Mouse (Mus musculus) forebrain, embryonic 15.5 days (tissue): Measurements from ENCODE around the gene Zc3h7b. TPM values are rescaled to one million over a fixed set of nuclear protein-coding genes. Genes with fewer than 3 reads are reported as not detected.

ENCODE experiments used
- ATAC-seq: fragments of 200-750 bp; cut with Nextera tagmentation; replicated peaks from 2 replicates; pipeline ENCODE4 v1.8.0; 2017; ENCODE audit warnings: mild to moderate bottlenecking, moderate TSS enrichment, moderate library complexity
- H3K27ac ChIP-seq: fragments of 300-500 bp; sonication (generic); replicated peaks from 2 replicates; pipeline ENCODE4 v1.5.1; 2015; ENCODE audit warnings: mild to moderate bottlenecking, inconsistent platforms
- H3K27me3 ChIP-seq: fragments of 300-500 bp; sonication (generic); 2 replicates; pipeline ENCODE4 v1.6.1; 2015; ENCODE audit warnings: inconsistent platforms
- H3K36me3 ChIP-seq: fragments of 300-500 bp; sonication (generic); 2 replicates; pipeline ENCODE4 v1.6.1; 2015; ENCODE audit warnings: mild to moderate bottlenecking, inconsistent platforms
- H3K4me1 ChIP-seq: fragments of 300-500 bp; sonication (generic); 2 replicates; pipeline ENCODE4 v1.6.1; 2015; ENCODE audit warnings: inconsistent platforms
- H3K4me2 ChIP-seq: fragments of 300-500 bp; sonication (generic); replicated peaks from 2 replicates; pipeline ENCODE4 v1.6.1; 2015; ENCODE audit warnings: mild to moderate bottlenecking, inconsistent platforms
- H3K4me3 ChIP-seq: fragments of 300-500 bp; sonication (generic); 2 replicates; pipeline ENCODE4 v1.5.1; 2015; ENCODE audit warnings: mild to moderate bottlenecking, inconsistent platforms
- H3K9ac ChIP-seq: fragments of 300-500 bp; sonication (generic); replicated peaks from 2 replicates; pipeline ENCODE4 v1.6.1; 2015; ENCODE audit warnings: mild to moderate bottlenecking, inconsistent platforms
- H3K9me3 ChIP-seq: fragments of 300-500 bp; sonication (generic); 2 replicates; pipeline ENCODE4 v1.6.1; 2016; ENCODE audit warnings: inconsistent platforms
- WGBS: fragments of 180-500 bp; shearing (Covaris S2); methylation state at CpG from one replicate; pipeline ENCODE4 v1.1.7; 2015; ENCODE audit warnings: mixed read lengths; 5-methylcytosine and 5-hydroxymethylcytosine counted together
- polyA plus RNA-seq: library from polyadenylated mRNA; unstranded; fragments of >200 nt; fragmentation: Nextera tagmentation; extraction: Ambion mirVana; gene quantifications from 2 replicates; pipeline ENCODE4 v1.2.1, GENCODE M21; 2015

The Zc3h7b gene
- polyA plus RNA-seq, 1 experiment from 2014 or later: 50.2 TPM

- H3K4me3 ChIP-seq: peak overlapping the region; percentile 72
- H3K4me2 ChIP-seq: peak overlapping the region; percentile 71
- 0% methylated on average over 24 of the region's 26 CpGs for WGBS
- H3K4me1 ChIP-seq: peaks cover 35% of the 10 kb centered on the region
- H3K9ac ChIP-seq: peak overlapping the region; percentile 75
- peak; percentile 3; the same call in 1 of the 2 replicates for ATAC-seq
- no peaks in the 10 kb centered on the region for H3K27me3 ChIP-seq
- no peaks in the 10 kb centered on the region for H3K9me3 ChIP-seq
- H3K27ac ChIP-seq: peak overlapping the region; percentile 90
- H3K36me3 ChIP-seq: peaks cover 16% of the 10 kb centered on the region
Measured at GRCm38 (mm10) chr15:81811599-81811996, 66.7 kb downstream of the Zc3h7b start.

- peaks cover 35% of the 10 kb centered on the region for H3K4me1 ChIP-seq
- ATAC-seq: no peak
- H3K4me3 ChIP-seq: peak overlapping the region; percentile 72
- 21% methylated on average over 3 of the region's 3 CpGs for WGBS
- peak overlapping the region; percentile 75 for H3K9ac ChIP-seq
- peak overlapping the region; percentile 90; the same call in 1 of the 2 replicates for H3K27ac ChIP-seq
- peak overlapping the region; percentile 71 for H3K4me2 ChIP-seq
- peaks cover 23% of the 10 kb centered on the region for H3K36me3 ChIP-seq
- H3K27me3 ChIP-seq: no peaks in the 10 kb centered on the region
- no peaks in the 10 kb centered on the region for H3K9me3 ChIP-seq
Measured at GRCm38 (mm10) chr15:81812287-81812686, 67.4 kb downstream of the Zc3h7b start.

- H3K27me3 ChIP-seq: no peaks in the 10 kb centered on the region
- WGBS: 78% methylated on average over 7 of the region's 7 CpGs
- ATAC-seq: no peak
- H3K27ac ChIP-seq: no peak overlapping the region
- H3K4me1 ChIP-seq: peaks cover 35% of the 10 kb centered on the region
- no peaks in the 10 kb centered on the region for H3K9me3 ChIP-seq
- peaks cover 29% of the 10 kb centered on the region for H3K36me3 ChIP-seq
- peak overlapping the region; percentile 71 for H3K4me2 ChIP-seq
- peak overlapping the region; percentile 72 for H3K4me3 ChIP-seq
- 0 out of 2 replicates have a peak overlapping the region, but pooled peaks have one; percentile 75 for H3K9ac ChIP-seq
Measured at GRCm38 (mm10) chr15:81812696-81813631, 68.1 kb downstream of the Zc3h7b start.

- Histone ChIP-seq H3K9ac (no peak overlapping the region), H3K36me3 (peaks cover 30% of the 10 kb centered on the region), H3K9me3 (no peaks in the 10 kb centered on the region), H3K27me3 (no peaks in the 10 kb centered on the region), H3K4me1 (peaks cover 35% of the 10 kb centered on the region), H3K4me2 (no peak overlapping the region), H3K27ac (no peak overlapping the region), H3K4me3 (no peak overlapping the region)
- 44% methylated on average over 5 of the region's 5 CpGs for WGBS
- ATAC-seq: no peak
Measured at GRCm38 (mm10) chr15:81813986-81814705, 69.3 kb downstream of the Zc3h7b start.

GRCm38 (mm10) chr15:81814716-81815370 lies 70.0 kb downstream of the Zc3h7b start:
- no peak overlapping the region for H3K4me2 ChIP-seq
- no peak overlapping the region for H3K27ac ChIP-seq
- H3K9ac ChIP-seq: no peak overlapping the region
- H3K4me1 ChIP-seq: peaks cover 29% of the 10 kb centered on the region
- H3K9me3 ChIP-seq: no peaks in the 10 kb centered on the region
- ATAC-seq: no peak
- H3K27me3 ChIP-seq: no peaks in the 10 kb centered on the region
- H3K36me3 ChIP-seq: peaks cover 36% of the 10 kb centered on the region
- 84% methylated on average over 12 of the region's 12 CpGs for WGBS
- H3K4me3 ChIP-seq: no peak overlapping the region

GRCm38 (mm10) chr15:81818404-81818803 lies 73.5 kb downstream of the Zc3h7b start:
- no peak overlapping the region for H3K4me3 ChIP-seq
- H3K9me3 ChIP-seq: no peaks in the 10 kb centered on the region
- H3K4me2 ChIP-seq: no peak overlapping the region
- H3K27ac ChIP-seq: no peak overlapping the region
- H3K36me3 ChIP-seq: peaks cover 63% of the 10 kb centered on the region
- no peaks in the 10 kb centered on the region for H3K27me3 ChIP-seq
- 89% methylated on average over 3 of the region's 3 CpGs for WGBS
- no peak overlapping the region for H3K9ac ChIP-seq
- peaks cover 5% of the 10 kb centered on the region for H3K4me1 ChIP-seq
- no peak for ATAC-seq

- Histone ChIP-seq H3K4me1 (no peaks in the 10 kb centered on the region), H3K4me3 (no peak overlapping the region), H3K27ac (no peak overlapping the region), H3K9me3 (no peaks in the 10 kb centered on the region), H3K4me2 (no peak overlapping the region), H3K27me3 (no peaks in the 10 kb centered on the region), H3K9ac (no peak overlapping the region), H3K36me3 (peaks cover 66% of the 10 kb centered on the region)
- no peak for ATAC-seq
- 91% methylated on average over 3 of the region's 3 CpGs for WGBS
Measured at GRCm38 (mm10) chr15:81822631-81823030, 77.8 kb downstream of the Zc3h7b start.

GRCm38 (mm10) chr15:81824832-81825231 lies 80.0 kb downstream of the Zc3h7b start:
- Histone ChIP-seq H3K4me3 (no peak overlapping the region), H3K9ac (no peak overlapping the region), H3K27ac (no peak overlapping the region), H3K36me3 (peaks cover 57% of the 10 kb centered on the region), H3K4me1 (no peaks in the 10 kb centered on the region), H3K4me2 (no peak overlapping the region), H3K27me3 (no peaks in the 10 kb centered on the region), H3K9me3 (no peaks in the 10 kb centered on the region)
- ATAC-seq: no peak
- 94% methylated on average over 3 of the region's 3 CpGs for WGBS

- no peak for ATAC-seq
- no peak overlapping the region for H3K4me2 ChIP-seq
- peaks cover 4% of the 10 kb centered on the region for H3K4me1 ChIP-seq
- peaks cover 27% of the 10 kb centered on the region for H3K36me3 ChIP-seq
- H3K27ac ChIP-seq: no peak overlapping the region
- H3K9me3 ChIP-seq: no peaks in the 10 kb centered on the region
- no peaks in the 10 kb centered on the region for H3K27me3 ChIP-seq
- WGBS: 92% methylated on average over 7 of the region's 7 CpGs
- H3K9ac ChIP-seq: no peak overlapping the region
- H3K4me3 ChIP-seq: no peak overlapping the region
Measured at GRCm38 (mm10) chr15:81828426-81829207, 83.8 kb downstream of the Zc3h7b start.

- no peak overlapping the region for H3K27ac ChIP-seq
- no peak for ATAC-seq
- 73% methylated on average over 2 of the region's 2 CpGs for WGBS
- H3K4me3 ChIP-seq: no peak overlapping the region
- H3K27me3 ChIP-seq: no peaks in the 10 kb centered on the region
- no peaks in the 10 kb centered on the region for H3K9me3 ChIP-seq
- H3K9ac ChIP-seq: no peak overlapping the region
- peaks cover 22% of the 10 kb centered on the region for H3K36me3 ChIP-seq
- H3K4me2 ChIP-seq: no peak overlapping the region
- peaks cover 4% of the 10 kb centered on the region for H3K4me1 ChIP-seq
Measured at GRCm38 (mm10) chr15:81829208-81829580, 84.3 kb downstream of the Zc3h7b start.

- H3K4me3 ChIP-seq: no peak overlapping the region
- H3K36me3 ChIP-seq: peaks cover 9% of the 10 kb centered on the region
Measured at GRCm38 (mm10) chr15:81830530-81830929, 85.7 kb downstream of the Zc3h7b start.

More at GRCm38 (mm10) chr15:81830530-81830929, 85.7 kb downstream of the Zc3h7b start:
- peaks cover 4% of the 10 kb centered on the region for H3K4me1 ChIP-seq
- H3K9ac ChIP-seq: no peak overlapping the region
- H3K27me3 ChIP-seq: no peaks in the 10 kb centered on the region
- peak overlapping the region; percentile 32; the same call in 1 of the 2 replicates for H3K27ac ChIP-seq
- WGBS: 92% methylated on average over 4 of the region's 4 CpGs
- no peak overlapping the region for H3K4me2 ChIP-seq
- no peaks in the 10 kb centered on the region for H3K9me3 ChIP-seq
- no peak for ATAC-seq
